Mouse (Mus musculus) megakaryocyte, embryonic 14.5 days (primary cell): ENCODE data around the gene Mrpl9.

Experiments
- FLI1 ChIP-seq: IDR thresholded peaks from 2 replicates; pipeline ENCODE4 v1.6.1; 2012; ENCODE audit warnings: low read length, inconsistent platforms, mixed read lengths
- GATA1 ChIP-seq: IDR thresholded peaks from 3 replicates; pipeline ENCODE4 v1.6.1; 2012; ENCODE audit warnings: mixed read lengths, low read length, inconsistent platforms, borderline replicate concordance

DNA sequence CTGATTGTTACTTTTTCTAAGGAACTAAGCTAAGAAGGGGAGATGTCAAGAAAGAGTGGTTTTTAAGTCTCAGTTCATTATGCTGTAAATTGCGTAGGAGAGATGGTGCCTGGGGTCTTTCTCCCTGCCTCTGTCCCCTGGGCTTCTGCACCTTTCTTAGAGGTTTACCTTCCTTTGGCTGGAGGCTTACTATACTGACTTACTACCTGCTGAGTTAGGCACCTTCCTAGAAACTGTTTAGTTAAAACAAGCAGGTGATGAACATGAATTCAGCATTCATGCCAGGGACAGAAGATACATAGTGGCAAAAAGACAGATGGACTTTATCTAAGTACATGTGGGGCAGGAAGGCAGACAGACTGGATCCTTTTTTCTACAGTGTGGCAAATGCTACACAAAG lies 46.8 kb upstream of the Mrpl9 start:
- TF ChIP-seq GATA1 (no peak), FLI1 (no peak)
